ENCODE assay signal across 9 mouse cellular contexts in genomic region chr9:56516692-56517263, GRCm38 (mm10).
DNase-seq lines count a peak whose midpoint lies in the region; ATAC-seq lines count a peak whose summit lies in the region.
"Had no signal": no experiment of that assay in that cellular context is flagged by ENCODE, and none has a peak within 500 bp of the region (broad histone marks: within the 10 kb centered on the region; RNA-seq: fewer than 3 reads in every experiment).

No protein-coding gene starts in this region.

- peaks cover 15% of the 10 kb centered on the region; the same call in 1 of the 2 replicates for H3K4me1 ChIP-seq in heart, embryonic 11.5 days (ENCODE audit: control insufficient read depth, insufficient read depth, low read length)
- H3K4me1 ChIP-seq in intestine, embryonic 16.5 days (ENCODE audit: control insufficient read depth, insufficient read depth, low read length): no peaks in the 10 kb centered on the region
- H3K4me1 ChIP-seq: liver, embryonic 15.5 days had no signal

- H3K27me3 ChIP-seq in heart, embryonic 11.5 days (ENCODE audit: control insufficient read depth, insufficient read depth, low read length): no peaks in the 10 kb centered on the region
- 0 out of 2 replicates have a peak, but pooled peaks cover 2% of the 10 kb centered on the region for H3K27me3 ChIP-seq in intestine, embryonic 16.5 days (replicated peaks; ENCODE audit: control insufficient read depth, insufficient read depth, low read length)
- H3K27me3 ChIP-seq: liver, embryonic 15.5 days had no signal

- DNase-seq in heart, adult 11 months: peak; percentile 99
- peak; percentile 97 for DNase-seq in fibroblast of lung, adult 2 months (ENCODE audit: low read depth)
- peak; percentile 69 for DNase-seq in lung, postnatal 25 days (ENCODE audit: low spot score)
- no peak for DNase-seq in right cerebral cortex, postnatal 4 days
- DNase-seq in frontal cortex, postnatal 25 days (ENCODE audit: low spot score in 2 of 2): no peak
- DNase-seq in natural killer cell, adult 2 months (ENCODE audit: low spot score in 2 of 2): no peak

- no peak overlapping the region for H3K4me2 ChIP-seq in heart, embryonic 11.5 days
- no peak overlapping the region for H3K4me2 ChIP-seq in intestine, embryonic 16.5 days (ENCODE audit: low read depth, low read length)
- H3K4me2 ChIP-seq: liver, embryonic 15.5 days had no signal

- no peaks in the 10 kb centered on the region for H3K36me3 ChIP-seq in heart, embryonic 11.5 days (ENCODE audit: control insufficient read depth, insufficient read depth, low read length)
- H3K36me3 ChIP-seq in intestine, embryonic 16.5 days (ENCODE audit: control insufficient read depth, insufficient read depth, low read length): no peaks in the 10 kb centered on the region
- H3K36me3 ChIP-seq: liver, embryonic 15.5 days had no signal

- H3K27ac ChIP-seq in heart, embryonic 11.5 days (ENCODE audit: low read depth, low read length): no peak overlapping the region
- no peak overlapping the region for H3K27ac ChIP-seq in intestine, embryonic 16.5 days (ENCODE audit: low read length)
- H3K27ac ChIP-seq: liver, embryonic 15.5 days had no signal

- no peak overlapping the region for H3K4me3 ChIP-seq in heart, embryonic 11.5 days (ENCODE audit: low read depth, low read length)
- no peak overlapping the region for H3K4me3 ChIP-seq in intestine, embryonic 16.5 days (ENCODE audit: low read length)
- H3K4me3 ChIP-seq: liver, embryonic 15.5 days had no signal

- 62% methylated on average over 4 of the region's 4 CpGs for WGBS in heart, embryonic 11.5 days (ENCODE audit: insufficient replicate concordance)
- WGBS in intestine, embryonic 16.5 days: 78% methylated on average over 4 of the region's 4 CpGs

- H3K9ac ChIP-seq in heart, embryonic 11.5 days (ENCODE audit: low read depth, low read length): no peak overlapping the region
- H3K9ac ChIP-seq in intestine, embryonic 16.5 days (ENCODE audit: low read depth, low read length): no peak overlapping the region
- H3K9ac ChIP-seq: liver, embryonic 15.5 days had no signal

- H3K9me3 ChIP-seq in heart, embryonic 11.5 days (replicated peaks; ENCODE audit: control insufficient read depth, low read length): no peaks in the 10 kb centered on the region
- H3K9me3 ChIP-seq in intestine, embryonic 16.5 days (ENCODE audit: control insufficient read depth, low read length): no peaks in the 10 kb centered on the region
- H3K9me3 ChIP-seq: liver, embryonic 15.5 days had no signal

- no peak for ATAC-seq in heart, embryonic 11.5 days (replicated peaks; ENCODE audit: insufficient number of reproducible peaks, low FRiP score, low TSS enrichment)
- ATAC-seq in intestine, embryonic 16.5 days: peak; percentile 62

Comparison
In these comparisons a context has a peak if more than half of its experiments do, and no peak if none do; other contexts are left out.
1. DNase-seq: peak in heart, adult 11 months (single experiment), fibroblast of lung, adult 2 months (single experiment) and lung, postnatal 25 days (single experiment); none in right cerebral cortex, postnatal 4 days (single experiment), frontal cortex, postnatal 25 days (0 of 2) and natural killer cell, adult 2 months (0 of 2).